Mouse (Mus musculus): ENCODE measurements around the gene Hpse2.

The Hpse2 gene

GRCm38 (mm10) chr19:43155582-43155981, 232.6 kb downstream of the Hpse2 start:
- DNase-seq = no peak

GRCm38 (mm10) chr19:43147901-43148300, 240.3 kb downstream of the Hpse2 start:
- no peak for DNase-seq

GRCm38 (mm10) chr19:43146820-43147219, 241.3 kb downstream of the Hpse2 start:
- DNase-seq = no peak

GRCm38 (mm10) chr19:43141646-43142045, 246.5 kb downstream of the Hpse2 start:
- no peak for DNase-seq

- DNase-seq = no peak
These were observed 278.4 kb downstream of the Hpse2 start for GRCm38 (mm10) chr19:43109796-43110195.

- no peak for DNase-seq
These were observed 291.2 kb downstream of the Hpse2 start for GRCm38 (mm10) chr19:43096915-43097314.

GRCm38 (mm10) chr19:43087216-43087615, 300.9 kb downstream of the Hpse2 start:
- DNase-seq = no peak

- no peak for DNase-seq
These were observed 324.0 kb downstream of the Hpse2 start for GRCm38 (mm10) chr19:43064155-43064554.

GRCm38 (mm10) chr19:43044506-43044905, 343.6 kb downstream of the Hpse2 start:
- DNase-seq = no peak

- no peak for DNase-seq
These were observed 345.4 kb downstream of the Hpse2 start for GRCm38 (mm10) chr19:43042721-43043120.

- no peak for DNase-seq
These were observed 345.9 kb downstream of the Hpse2 start for GRCm38 (mm10) chr19:43042211-43042610.

GRCm38 (mm10) chr19:43036381-43036780, 351.8 kb downstream of the Hpse2 start:
- no peak for DNase-seq

GRCm38 (mm10) chr19:43027305-43027704, 360.9 kb downstream of the Hpse2 start:
- peak; percentile 11 for DNase-seq

- peak; percentile 8 for DNase-seq
These were observed 365.5 kb downstream of the Hpse2 start for GRCm38 (mm10) chr19:43022611-43023173.

GRCm38 (mm10) chr19:43018792-43019191, 369.4 kb downstream of the Hpse2 start:
- no peak for DNase-seq

GRCm38 (mm10) chr19:42996406-42996805, 391.7 kb downstream of the Hpse2 start:
- DNase-seq = no peak

GRCm38 (mm10) chr19:42988833-42989232, 399.3 kb downstream of the Hpse2 start:
- DNase-seq = no peak

- no peak for DNase-seq
These were observed 401.8 kb downstream of the Hpse2 start for GRCm38 (mm10) chr19:42986315-42986701.

GRCm38 (mm10) chr19:42985372-42986314, 402.5 kb downstream of the Hpse2 start:
- no peak for DNase-seq

GRCm38 (mm10) chr19:42980537-42980936, 407.6 kb downstream of the Hpse2 start:
- no peak for DNase-seq

- DNase-seq = no peak
These were observed 410.2 kb downstream of the Hpse2 start for GRCm38 (mm10) chr19:42977938-42978337.

GRCm38 (mm10) chr19:42973740-42974139, 414.4 kb downstream of the Hpse2 start:
- no peak for DNase-seq

GRCm38 (mm10) chr19:42965171-42965570, 423.0 kb downstream of the Hpse2 start:
- no peak for DNase-seq

GRCm38 (mm10) chr19:42948114-42948636, 440.0 kb downstream of the Hpse2 start:
- no peak for DNase-seq
